Mouse (Mus musculus) liver, postnatal 0 days (tissue): Measurements from ENCODE around the gene Gm5678. TPM values are rescaled to one million over a fixed set of nuclear protein-coding genes. Genes with fewer than 3 reads are reported as not detected.
"Not testable (repeated sequence)": the region's sequence is repeated elsewhere in the genome, so short reads cannot be mapped to it uniquely, and the experiment has no call there.

ENCODE experiments used
- ATAC-seq: fragments of 200-750 bp; cut with Nextera tagmentation; 2 replicates; pipeline ENCODE4 v1.8.0; 2017; ENCODE audit warnings: mild to moderate bottlenecking, moderate library complexity
- DNase-seq: peaks from one replicate; pipeline ENCODE4 v3.0.0-alpha.2; 2016
- H3K27ac ChIP-seq: fragments of 300-500 bp; sonication (generic); 2 replicates; pipeline ENCODE4 v1.5.1; 2014; ENCODE audit warnings: antibody characterized with exemption, moderate library complexity, mild to moderate bottlenecking, low read depth
- H3K27me3 ChIP-seq: fragments of 300-500 bp; sonication (generic); 2 replicates; pipeline ENCODE4 v1.6.1; 2014; ENCODE audit warnings: low read length, control low read depth, mixed read lengths; ENCODE audit not compliant: insufficient read depth
- H3K36me3 ChIP-seq: fragments of 300-500 bp; sonication (generic); replicated peaks from 2 replicates; pipeline ENCODE4 v1.6.1; 2014; ENCODE audit warnings: mild to moderate bottlenecking, control low read depth, low read length, moderate library complexity, mixed read lengths; ENCODE audit not compliant: insufficient read depth
- H3K4me1 ChIP-seq: fragments of 300-500 bp; sonication (generic); 2 replicates; pipeline ENCODE4 v1.6.1; 2014; ENCODE audit warnings: antibody characterized with exemption, mild to moderate bottlenecking, control low read depth; ENCODE audit not compliant: insufficient read depth
- H3K4me2 ChIP-seq: fragments of 300-500 bp; sonication (generic); 2 replicates; pipeline ENCODE4 v1.6.1; 2014; ENCODE audit warnings: low read depth, mild to moderate bottlenecking, low read length, moderate library complexity, mixed read lengths
- H3K4me3 ChIP-seq: fragments of 300-500 bp; sonication (generic); 2 replicates; pipeline ENCODE4 v1.5.1; 2014; ENCODE audit warnings: low read depth, low read length
- H3K9ac ChIP-seq: fragments of 300-500 bp; sonication (generic); replicated peaks from 2 replicates; pipeline ENCODE4 v1.6.1; 2014; ENCODE audit warnings: mild to moderate bottlenecking, moderate library complexity
- H3K9me3 ChIP-seq: fragments of 300-500 bp; sonication (generic); 2 replicates; pipeline ENCODE4 v1.6.1; 2016; ENCODE audit warnings: mild to moderate bottlenecking, control low read depth, low read length, mixed read lengths
- CTCF ChIP-seq: sonication (generic); IDR thresholded peaks from 2 replicates; pipeline ENCODE4 v1.5.1; 2016; ENCODE audit warnings: antibody characterized with exemption, low read depth
- EP300 ChIP-seq: IDR thresholded peaks from 2 replicates; pipeline ENCODE4 v1.6.1; 2016; ENCODE audit warnings: antibody characterized with exemption, low read depth, mild to moderate bottlenecking
- WGBS: fragments of 180-500 bp; shearing (Covaris S2); extraction: QIAGEN DNeasy Blood & Tissue Kit; methylation state at CpG from one replicate; pipeline ENCODE4 v1.1.7; 2014; ENCODE audit not compliant: insufficient replicate concordance; 5-methylcytosine and 5-hydroxymethylcytosine counted together
- polyA plus RNA-seq: library from polyadenylated mRNA; unstranded; fragments of >200 nt; fragmentation: Nextera tagmentation; extraction: Ambion mirVana; gene quantifications from 2 replicates; pipeline ENCODE4 v1.2.1, GENCODE M21; 2015

Gm5678 gene
- polyA plus RNA-seq, 1 experiment from 2014 or later = not detected

- TF ChIP-seq EP300 = no peak
- TF ChIP-seq CTCF = no peak
- DNase-seq (no peak), ATAC-seq (no peak)
- no peak overlapping the region for H3K4me3 ChIP-seq
- peaks cover 2% of the 10 kb centered on the region; the same call in 1 of the 2 replicates for H3K9me3 ChIP-seq
- H3K36me3 ChIP-seq = no peaks in the 10 kb centered on the region
- H3K4me2 ChIP-seq = no peak overlapping the region
- no peaks in the 10 kb centered on the region for H3K4me1 ChIP-seq
- no peak overlapping the region for H3K9ac ChIP-seq
- H3K27ac ChIP-seq = no peak overlapping the region
- H3K27me3 ChIP-seq = no peaks in the 10 kb centered on the region
Observed at GRCm38 (mm10) chr16:93667976-93668375, 40.1 kb downstream of the Gm5678 start.

GRCm38 (mm10) chr16:93669521-93669920 is 41.6 kb downstream of the Gm5678 start:
- H3K4me1 ChIP-seq = no peaks in the 10 kb centered on the region
- no peak overlapping the region for H3K4me3 ChIP-seq
- DNase-seq (no peak), ATAC-seq (no peak)
- H3K27me3 ChIP-seq = no peaks in the 10 kb centered on the region
- H3K36me3 ChIP-seq = no peaks in the 10 kb centered on the region
- no peak overlapping the region for H3K27ac ChIP-seq
- peaks cover 2% of the 10 kb centered on the region; the same call in 1 of the 2 replicates for H3K9me3 ChIP-seq
- TF ChIP-seq EP300 (no peak), CTCF (no peak)
- H3K4me2 ChIP-seq = no peak overlapping the region
- no peak overlapping the region for H3K9ac ChIP-seq

- not testable (repeated sequence) for H3K9ac ChIP-seq, H3K4me1 ChIP-seq, H3K9me3 ChIP-seq, H3K4me2 ChIP-seq, DNase-seq, ATAC-seq, H3K27me3 ChIP-seq, H3K27ac ChIP-seq, H3K36me3 ChIP-seq, H3K4me3 ChIP-seq
- 49% methylated on average over 4 of the region's 4 CpGs for WGBS
Observed at GRCm38 (mm10) chr16:93670466-93670865, 42.6 kb downstream of the Gm5678 start.

GRCm38 (mm10) chr16:93671064-93671463 is 43.2 kb downstream of the Gm5678 start:
- Histone ChIP-seq H3K9me3 (peaks cover 2% of the 10 kb centered on the region; the same call in 1 of the 2 replicates), H3K9ac (no peak overlapping the region), H3K4me1 (no peaks in the 10 kb centered on the region), H3K4me2 (no peak overlapping the region), H3K4me3 (no peak overlapping the region), H3K27me3 (no peaks in the 10 kb centered on the region), H3K36me3 (no peaks in the 10 kb centered on the region), H3K27ac (no peak overlapping the region)
- TF ChIP-seq EP300 (no peak), CTCF (peak; percentile 57)
- whole genome bisulfite sequencing = 79% methylated on average over 5 of the region's 5 CpGs
- no peak for DNase-seq
- ATAC-seq = no peak

- no peaks in the 10 kb centered on the region for H3K36me3 ChIP-seq
- no peak overlapping the region for H3K27ac ChIP-seq
- H3K9ac ChIP-seq = no peak overlapping the region
- peaks cover 7% of the 10 kb centered on the region for H3K27me3 ChIP-seq
- no peak overlapping the region for H3K4me3 ChIP-seq
- no peak overlapping the region for H3K4me2 ChIP-seq
- TF ChIP-seq EP300 (no peak), CTCF (no peak)
- no peaks in the 10 kb centered on the region for H3K9me3 ChIP-seq
- ATAC-seq = no peak
- DNase-seq = no peak
- H3K4me1 ChIP-seq = no peaks in the 10 kb centered on the region
- 72% methylated on average over 5 of the region's 5 CpGs for WGBS
Observed at GRCm38 (mm10) chr16:93676376-93676775, 48.5 kb downstream of the Gm5678 start.

- peaks cover 6% of the 10 kb centered on the region for H3K4me1 ChIP-seq
- H3K4me3 ChIP-seq = no peak overlapping the region
- H3K9me3 ChIP-seq = no peaks in the 10 kb centered on the region
- TF ChIP-seq CTCF (peak; percentile 44), EP300 (no peak)
- H3K27ac ChIP-seq = no peak overlapping the region
- DNase-seq (no peak), ATAC-seq (no peak)
- H3K27me3 ChIP-seq = peaks cover 26% of the 10 kb centered on the region
- H3K9ac ChIP-seq = no peak overlapping the region
- no peak overlapping the region for H3K4me2 ChIP-seq
- WGBS = 73% methylated on average over 4 of the region's 4 CpGs
- H3K36me3 ChIP-seq = no peaks in the 10 kb centered on the region
Observed at GRCm38 (mm10) chr16:93678206-93678605, 50.3 kb downstream of the Gm5678 start.

GRCm38 (mm10) chr16:93679165-93679564 is 51.3 kb downstream of the Gm5678 start:
- WGBS = 65% methylated on average over 9 of the region's 9 CpGs
- DNase-seq (no peak), ATAC-seq (no peak)
- Histone ChIP-seq H3K36me3 (no peaks in the 10 kb centered on the region), H3K4me2 (no peak overlapping the region), H3K9me3 (no peaks in the 10 kb centered on the region), H3K27ac (no peak overlapping the region), H3K4me1 (peaks cover 11% of the 10 kb centered on the region), H3K9ac (no peak overlapping the region), H3K4me3 (no peak overlapping the region), H3K27me3 (peaks cover 35% of the 10 kb centered on the region)
- TF ChIP-seq EP300 (no peak), CTCF (no peak)

Other genes starting within 250 kb of the Gm5678 start
- 6.0 and 6.3 TPM in 2 replicates for gene Setd4, start 24.0 kb upstream of the Gm5678 start, polyA plus RNA-seq
- gene Cbr1, start 22.2 kb upstream of the Gm5678 start, polyA plus RNA-seq = 131 and 174 TPM in 2 replicates
- 0.75 and 0.81 TPM in 2 replicates for gene Cbr3, start 55.1 kb downstream of the Gm5678 start, polyA plus RNA-seq
- 6.2 and 6.4 TPM in 2 replicates for gene Dop1b, start 83.8 kb downstream of the Gm5678 start, polyA plus RNA-seq
- 11.7 and 12.3 TPM in 2 replicates for gene Morc3, start 204.0 kb downstream of the Gm5678 start, polyA plus RNA-seq